Mouse (Mus musculus) small intestine, adult 2 months (tissue): Measurements from ENCODE around the gene Adh1. TPM values are rescaled to one million over a fixed set of nuclear protein-coding genes. Genes with fewer than 3 reads are reported as not detected.

Experiments used
- H3K27ac ChIP-seq: fragments of 200-500 bp; 2 replicates; pipeline ENCODE4 v1.5.1; 2012; ENCODE audit warnings: low read depth, low read length, control low read depth, inconsistent platforms; ENCODE audit not compliant: insufficient read depth
- H3K27me3 ChIP-seq: fragments of 200-500 bp; 2 replicates; pipeline ENCODE4 v1.6.1; 2012; ENCODE audit warnings: mild to moderate bottlenecking, moderate library complexity, low read length, inconsistent platforms; ENCODE audit not compliant: control insufficient read depth, insufficient read depth
- H3K36me3 ChIP-seq: fragments of 200-500 bp; 2 replicates; pipeline ENCODE4 v1.6.1; 2012; ENCODE audit warnings: mild to moderate bottlenecking, low read length, control low read depth, inconsistent platforms; ENCODE audit not compliant: control insufficient read depth, insufficient read depth
- H3K4me1 ChIP-seq: fragments of 200-500 bp; 2 replicates; pipeline ENCODE4 v1.6.1; 2012; ENCODE audit warnings: low read length, inconsistent platforms, mixed read lengths; ENCODE audit not compliant: control insufficient read depth, insufficient read depth, insufficient read length
- H3K4me3 ChIP-seq: fragments of 200-500 bp; 2 replicates; pipeline ENCODE4 v1.5.1; 2012; ENCODE audit warnings: low read depth, mild to moderate bottlenecking, control low read depth, inconsistent platforms, low read length, moderate library complexity
- CTCF ChIP-seq: fragments of 200-500 bp; IDR thresholded peaks from 2 replicates; pipeline ENCODE4 v1.5.1; 2012; ENCODE audit warnings: low read depth, mild to moderate bottlenecking, control low read depth, inconsistent platforms, low read length, moderate library complexity, mixed read lengths; ENCODE audit not compliant: insufficient replicate concordance, insufficient read length; ENCODE audit errors: extremely low read depth
- POLR2A ChIP-seq: fragments of 200-500 bp; IDR thresholded peaks from 2 replicates; pipeline ENCODE4 v1.6.1; 2012; ENCODE audit warnings: low read depth, mild to moderate bottlenecking, control low read depth, inconsistent platforms, low read length, moderate library complexity
- WGBS: fragments of 180-500 bp; shearing (Covaris S2); methylation state at CpG from one replicate; pipeline ENCODE4 v1.1.7; 2018; 5-methylcytosine and 5-hydroxymethylcytosine counted together
- polyA plus RNA-seq: library from polyadenylated mRNA; depleted of rRNA; stranded (reverse); fragments of >200 nt; gene quantifications from 2 replicates; pipeline ENCODE4 v1.2.3, GENCODE M21; 2012; rRNA removed

Gene Adh1
- 137 and 221 TPM in 2 replicates for polyA plus RNA-seq

GRCm38 (mm10) chr3:138260721-138261669 lies at the start of gene Adh1:
Gene Adh1 (plus strand): TSS chr3:138260991.
- WGBS: 82% methylated on average over 11 of the region's 11 CpGs
- no peak within 1 kb of the TSS for H3K4me3 ChIP-seq
- TF ChIP-seq POLR2A: no peak
- no peak for TF ChIP-seq CTCF
- no peaks in the 10 kb centered on the region for H3K27me3 ChIP-seq
- H3K27ac ChIP-seq: no peak within 1 kb of the TSS
- no peaks in the 10 kb centered on the region for H3K4me1 ChIP-seq
- no peaks in the 10 kb centered on the region for H3K36me3 ChIP-seq

GRCm38 (mm10) chr3:138212431-138212951 lies 48.3 kb upstream of the Adh1 start:
- TF ChIP-seq CTCF (no peak), POLR2A (no peak)
- no peak overlapping the region for H3K27ac ChIP-seq
- WGBS: 94% methylated on average over 4 of the region's 4 CpGs
- no peaks in the 10 kb centered on the region for H3K4me1 ChIP-seq
- H3K36me3 ChIP-seq: no peaks in the 10 kb centered on the region
- no peaks in the 10 kb centered on the region for H3K27me3 ChIP-seq
- H3K4me3 ChIP-seq: no peak overlapping the region

DNA sequence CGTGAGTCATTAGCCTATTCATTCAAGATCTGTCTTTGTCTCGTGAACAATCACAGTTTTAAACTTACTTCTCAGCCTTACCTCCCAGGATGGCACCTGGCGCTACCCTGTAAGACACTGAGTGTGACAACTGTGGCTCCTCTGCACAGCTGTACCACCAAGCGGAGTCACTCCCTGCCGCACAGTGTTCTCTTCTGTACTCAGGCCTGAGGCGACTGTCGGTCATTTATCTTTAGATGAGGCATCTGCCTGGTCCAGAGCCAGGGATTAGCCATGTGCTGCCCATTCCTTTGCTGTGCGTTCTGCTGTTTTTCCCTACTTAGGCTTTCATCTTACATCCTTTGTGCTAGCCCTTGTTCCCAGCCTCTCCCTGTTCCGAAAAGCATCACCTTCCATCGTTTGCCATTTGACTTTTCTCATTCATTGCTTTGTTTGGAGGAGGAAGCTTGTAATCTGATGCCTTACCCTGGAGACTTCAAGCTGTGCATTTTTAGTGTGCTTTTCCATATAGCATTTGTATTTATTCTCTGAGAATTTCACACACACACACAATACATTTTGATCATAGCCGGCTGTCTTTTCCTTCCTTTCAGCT lies 45.3 kb upstream of the Adh1 start:
- no peak overlapping the region for H3K4me3 ChIP-seq
- no peaks in the 10 kb centered on the region for H3K36me3 ChIP-seq
- H3K27ac ChIP-seq: no peak overlapping the region
- WGBS: 74% methylated on average over 11 of the region's 11 CpGs
- TF ChIP-seq CTCF: no peak
- no peak for TF ChIP-seq POLR2A
- H3K27me3 ChIP-seq: no peaks in the 10 kb centered on the region
- no peaks in the 10 kb centered on the region for H3K4me1 ChIP-seq

GRCm38 (mm10) chr3:138216091-138216490 lies 44.7 kb upstream of the Adh1 start:
- H3K4me3 ChIP-seq: no peak overlapping the region
- no peaks in the 10 kb centered on the region for H3K27me3 ChIP-seq
- no peak for TF ChIP-seq CTCF
- H3K27ac ChIP-seq: no peak overlapping the region
- no peaks in the 10 kb centered on the region for H3K36me3 ChIP-seq
- 80% methylated on average over 8 of the region's 8 CpGs for WGBS
- no peaks in the 10 kb centered on the region for H3K4me1 ChIP-seq

DNA sequence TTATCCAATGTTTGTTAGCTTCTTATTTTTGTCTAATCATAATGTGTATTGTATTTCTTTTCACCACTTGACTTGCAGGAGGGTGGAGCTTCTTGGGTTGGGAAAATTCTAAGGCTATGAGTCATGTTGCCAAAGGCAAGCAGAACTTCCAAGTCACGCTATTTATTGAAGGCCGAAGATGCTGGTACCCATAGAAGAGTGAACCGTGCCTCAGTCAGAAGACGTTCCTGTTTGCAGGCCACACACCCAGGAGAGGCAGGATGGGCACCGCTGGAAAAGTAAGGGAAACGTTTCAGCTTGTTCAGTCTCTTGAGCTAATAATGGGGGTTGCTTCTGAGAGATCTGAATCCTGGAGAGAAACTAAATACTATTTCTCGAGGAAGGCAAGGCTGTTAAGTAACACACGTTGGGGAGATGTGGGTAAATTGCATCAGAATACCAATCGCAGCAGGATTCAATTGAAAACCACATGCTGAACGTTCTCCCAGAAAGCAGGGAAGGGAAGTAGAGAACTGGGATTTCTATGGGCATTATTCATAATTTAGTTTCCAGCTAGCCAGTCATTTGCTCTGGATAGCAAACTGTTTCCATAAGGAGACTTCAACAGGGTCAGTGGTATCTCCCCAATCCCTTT lies 43.0 kb upstream of the Adh1 start, which contains the start of gene Adh7:
Gene Adh7, plus strand, starts transcription at position 130 of the 634 bp plus-strand sequence.
- TF ChIP-seq CTCF (no peak), POLR2A (no peak)
- no peak within 1 kb of the TSS for H3K4me3 ChIP-seq
- 84% methylated on average over 10 of the region's 10 CpGs for WGBS
- peaks cover 2% of the 10 kb centered on the region; the same call in 1 of the 2 replicates for H3K4me1 ChIP-seq
- no peaks in the 10 kb centered on the region for H3K36me3 ChIP-seq
- H3K27me3 ChIP-seq: no peaks in the 10 kb centered on the region
- no peak within 1 kb of the TSS for H3K27ac ChIP-seq

DNA sequence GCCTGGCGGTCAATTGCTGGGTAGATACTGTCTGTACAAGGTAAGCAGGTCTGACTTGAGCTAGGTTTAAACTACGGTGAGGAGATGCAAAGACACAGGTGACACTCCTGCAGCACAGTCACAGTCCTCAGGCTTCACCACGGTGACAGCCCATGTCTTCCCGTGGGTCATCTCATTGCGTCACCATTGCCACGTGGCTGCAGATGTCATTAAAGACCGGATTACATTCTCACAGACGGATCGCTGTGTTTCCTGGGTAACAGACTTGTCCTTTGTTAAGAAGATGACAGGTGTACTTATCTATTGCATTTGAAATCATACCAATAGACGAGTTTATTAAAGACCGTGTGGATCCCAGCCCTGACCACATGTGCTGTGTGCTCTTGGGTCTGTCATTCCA lies 39.7 kb upstream of the Adh1 start:
- Histone ChIP-seq H3K27me3 (no peaks in the 10 kb centered on the region), H3K27ac (no peak overlapping the region), H3K36me3 (no peaks in the 10 kb centered on the region), H3K4me1 (peaks cover 20% of the 10 kb centered on the region), H3K4me3 (no peak overlapping the region)
- WGBS: 86% methylated on average over 11 of the region's 11 CpGs
- TF ChIP-seq POLR2A (no peak), CTCF (no peak)
